Mouse (Mus musculus) kidney, adult 11 months (tissue): ENCODE measurements around the gene Sec62.
"Not testable (repeated sequence)": the region's sequence is repeated elsewhere in the genome, so short reads cannot be mapped to it uniquely, and the experiment has no call there.

Experiments used
- DNase-seq: peaks from one replicate; pipeline ENCODE4 v3.0.0; 2022

The Sec62 gene

DNA sequence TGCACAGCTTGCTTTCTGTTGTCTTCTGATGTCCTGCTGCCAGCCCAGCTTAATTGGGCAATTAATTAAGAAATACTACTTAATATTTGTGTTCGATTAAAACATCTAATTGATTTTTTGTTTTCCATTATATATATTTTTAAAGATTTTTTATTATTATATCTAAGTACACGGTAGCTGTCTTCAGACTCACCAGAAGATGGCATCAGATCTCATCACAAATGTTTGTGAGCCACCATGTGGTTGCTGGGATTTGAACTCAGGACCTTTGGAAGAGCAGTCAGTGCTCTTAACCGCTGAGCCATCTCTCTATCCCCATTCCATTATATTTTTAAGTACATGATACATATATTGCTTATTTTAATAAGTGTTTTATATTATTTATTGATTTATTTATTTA, 40.6 kb downstream of the Sec62 start:
- no peak for DNase-seq

DNA sequence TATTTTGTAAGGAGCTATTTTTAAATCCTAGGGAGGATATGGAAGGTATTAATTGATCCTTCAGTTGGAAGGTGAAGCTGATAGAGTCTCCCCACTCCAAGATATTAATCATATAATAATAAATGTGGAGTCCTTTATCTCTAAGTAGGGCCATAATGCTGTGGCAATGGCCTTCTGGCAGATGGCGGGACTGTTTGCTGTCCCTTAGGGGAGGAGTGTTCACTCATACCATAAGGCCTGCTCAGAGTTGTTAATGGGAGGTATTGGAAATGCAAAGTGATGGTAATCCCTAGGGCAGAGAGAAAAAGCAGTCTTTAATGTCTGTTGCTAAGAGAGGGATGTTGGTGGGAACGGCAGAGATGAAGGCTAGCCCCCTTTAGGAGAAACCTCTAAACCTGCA, 53.1 kb downstream of the Sec62 start:
- DNase-seq: no peak

DNA sequence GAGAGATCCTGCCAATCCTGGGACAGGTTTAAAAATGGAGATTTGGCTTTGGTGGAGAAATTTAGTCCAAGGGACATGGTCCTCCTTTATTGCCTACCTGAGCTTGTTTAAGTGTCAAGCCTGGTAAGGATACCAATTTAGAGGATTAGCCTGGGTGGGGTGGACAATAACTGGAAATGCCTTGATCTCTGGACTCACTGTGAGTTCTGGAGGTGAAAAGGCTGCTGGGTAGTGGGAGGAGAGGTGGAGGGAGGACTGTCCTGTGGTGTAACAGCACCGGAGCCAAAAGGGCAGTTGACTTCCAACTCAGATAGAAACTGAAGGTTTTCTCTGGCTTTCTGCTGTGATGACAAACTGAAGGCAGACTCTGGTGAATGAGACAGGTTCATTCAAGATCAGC, 54.7 kb downstream of the Sec62 start:
- DNase-seq: no peak

DNA sequence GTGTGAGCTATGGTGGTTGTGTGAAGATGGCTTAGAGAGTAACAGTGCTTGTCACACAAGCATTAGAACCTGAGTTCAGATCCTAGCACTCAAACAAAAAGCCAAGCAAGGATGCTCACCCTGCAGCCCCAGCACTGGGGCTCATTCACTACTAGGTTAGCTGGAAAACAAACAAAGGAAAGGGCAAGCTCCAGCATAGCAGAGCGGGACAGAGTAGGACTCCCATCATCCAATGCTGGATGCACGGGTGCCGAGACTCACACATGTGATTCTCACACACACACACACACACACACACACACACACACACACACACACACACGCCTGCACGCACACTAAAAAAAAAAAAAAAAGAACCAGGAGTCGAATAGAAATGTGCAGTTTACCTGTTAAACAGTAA, 58.7 kb downstream of the Sec62 start:
- no peak for DNase-seq

DNA sequence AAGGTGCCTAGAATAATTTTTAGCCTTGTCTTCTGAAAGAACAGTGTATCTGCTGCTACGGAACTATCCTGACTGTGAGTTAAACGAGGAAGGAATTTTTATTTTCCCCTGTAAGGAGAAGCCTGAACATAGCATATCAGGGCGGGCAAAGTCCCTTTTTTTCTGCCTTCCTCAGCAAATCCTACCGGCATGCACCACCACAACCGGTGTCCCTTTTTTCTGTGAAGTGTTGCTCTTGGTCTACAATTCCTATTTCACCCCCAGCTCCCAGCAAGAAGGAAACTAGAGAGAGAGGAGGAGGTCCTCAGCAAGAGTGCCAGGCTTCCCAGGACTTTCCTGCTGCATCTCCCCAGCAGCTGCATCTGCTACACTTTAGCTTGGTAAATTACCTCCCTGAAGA, 60.9 kb downstream of the Sec62 start:
- no peak for DNase-seq

DNA sequence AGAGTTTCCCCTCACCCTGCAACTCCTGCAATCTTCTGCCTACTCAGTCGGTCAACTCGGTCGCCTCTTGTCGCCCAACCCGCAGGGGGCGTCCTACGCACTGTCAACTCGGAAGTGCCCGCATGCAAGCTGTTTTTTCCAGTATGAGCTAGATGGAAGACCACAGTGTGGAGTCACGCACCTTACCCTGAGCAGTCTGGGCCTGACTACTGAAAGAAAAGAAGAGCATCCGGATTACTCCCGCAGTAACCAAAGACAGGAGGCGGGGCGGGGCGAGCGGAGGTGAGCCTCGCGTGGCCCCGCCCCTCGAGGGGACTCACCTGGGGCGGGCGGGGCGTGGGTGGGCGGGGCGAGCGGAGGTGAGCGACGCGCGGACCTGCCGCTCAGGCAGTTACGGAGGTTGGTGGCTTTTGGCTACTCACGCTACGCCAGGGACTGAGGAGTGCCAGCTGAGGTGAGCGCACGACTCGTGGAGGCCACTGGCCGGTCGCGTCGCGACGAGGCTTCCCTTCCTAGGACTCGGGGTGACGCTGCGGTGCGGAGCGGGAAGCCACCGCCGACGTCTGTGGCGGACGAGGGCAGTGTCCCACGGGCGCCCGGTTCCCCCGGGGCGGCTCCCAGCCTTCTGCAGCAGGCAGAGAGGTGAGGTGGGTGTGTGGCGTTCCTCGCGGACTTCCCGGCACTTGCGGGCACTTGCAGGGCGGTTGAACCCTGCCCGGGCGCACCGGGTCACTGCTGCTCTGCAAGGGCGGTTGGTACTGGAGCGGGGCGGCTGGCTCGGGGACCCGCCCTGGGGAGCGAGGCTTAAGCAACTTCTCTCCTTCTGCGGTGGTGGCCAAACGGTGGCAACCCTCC, 63.2 kb downstream of the Sec62 start, which contains the start of gene Gpr160:
Gene Gpr160 (plus strand): TSS at position 347 of the 855 bp plus-strand sequence.
- peak; percentile 84 for DNase-seq

- DNase-seq: not testable (repeated sequence)
Measured at GRCm38 (mm10) chr3:30859599-30859998, 66.9 kb downstream of the Sec62 start.

DNA sequence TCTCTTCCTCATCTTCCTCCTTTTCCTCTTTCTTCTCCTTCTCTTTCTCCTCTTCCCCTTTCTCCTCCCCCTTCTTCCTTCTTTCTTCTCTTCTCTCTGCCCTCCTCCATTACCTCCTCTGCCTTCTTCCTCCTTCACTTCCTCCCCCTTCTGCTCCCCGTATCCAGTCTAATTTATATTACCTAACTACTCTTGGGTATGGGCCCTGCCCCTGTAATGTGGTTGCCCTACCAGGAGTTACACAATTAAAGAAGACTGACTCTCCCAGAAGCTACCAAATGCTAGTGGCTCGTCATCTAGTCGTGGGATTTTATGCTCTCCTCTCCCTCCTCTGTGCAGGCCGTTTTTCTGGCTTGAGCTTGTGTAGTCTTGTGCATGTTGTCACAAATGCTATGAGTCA, 68.0 kb downstream of the Sec62 start:
- DNase-seq: no peak

DNA sequence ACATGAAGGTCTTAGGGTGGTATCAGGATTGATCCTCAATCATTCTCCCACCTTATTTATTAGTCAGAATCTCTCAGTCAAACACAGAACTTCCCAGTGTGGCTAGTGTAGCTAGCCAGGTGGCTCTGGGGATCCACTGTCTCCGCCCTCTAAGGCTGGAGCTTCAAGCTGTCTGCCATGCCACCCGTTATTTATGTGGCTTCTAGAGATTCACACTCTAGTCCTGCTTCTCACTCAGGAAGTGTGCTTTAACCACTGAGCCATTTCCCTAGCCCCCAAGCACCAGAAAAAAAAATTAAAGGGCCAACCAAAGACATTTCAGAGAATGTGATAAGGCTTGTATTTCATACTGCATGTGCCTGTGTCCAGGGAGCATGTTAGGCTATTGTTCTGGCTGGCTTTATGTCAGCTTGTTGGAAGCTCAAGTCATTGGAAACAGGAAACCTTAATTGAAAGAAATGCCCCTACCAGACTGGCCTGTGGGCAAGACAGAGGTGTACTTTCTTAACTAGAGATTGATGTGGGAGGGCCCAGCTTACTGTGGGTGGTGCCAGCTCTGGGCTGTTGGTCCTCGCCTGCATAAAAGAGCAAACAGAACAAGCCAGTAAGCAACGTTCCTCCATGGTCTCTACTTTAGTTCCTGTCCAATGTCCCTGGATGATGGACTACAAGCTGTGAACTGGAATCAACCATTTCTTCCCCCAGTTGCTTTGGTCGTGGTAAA, 71.2 kb downstream of the Sec62 start:
- DNase-seq: no peak

- no peak for DNase-seq
Measured at GRCm38 (mm10) chr3:30864640-30865039, 72.0 kb downstream of the Sec62 start.

DNA sequence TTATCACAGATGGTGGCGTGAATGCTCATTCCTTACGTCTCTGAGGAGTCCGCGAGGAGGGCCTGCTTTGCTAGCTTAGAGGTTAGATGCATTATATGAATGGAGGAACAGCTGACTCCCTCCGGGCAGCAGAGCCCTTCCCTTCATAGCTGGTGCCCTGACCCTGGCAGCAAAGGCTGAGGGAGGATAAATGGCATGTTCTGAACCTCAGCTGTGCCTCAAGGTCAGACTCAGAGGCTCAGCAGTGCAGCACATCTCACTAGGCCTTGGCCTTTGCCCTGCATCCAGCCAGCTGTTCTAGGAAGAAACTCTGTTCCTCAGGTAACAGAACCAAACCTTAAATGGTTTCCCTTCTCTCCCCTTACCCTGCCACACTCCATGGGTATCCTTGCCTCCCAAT, 75.5 kb downstream of the Sec62 start:
- DNase-seq: no peak

- no peak for DNase-seq
Measured at GRCm38 (mm10) chr3:30868625-30869024, 76.0 kb downstream of the Sec62 start.

DNA sequence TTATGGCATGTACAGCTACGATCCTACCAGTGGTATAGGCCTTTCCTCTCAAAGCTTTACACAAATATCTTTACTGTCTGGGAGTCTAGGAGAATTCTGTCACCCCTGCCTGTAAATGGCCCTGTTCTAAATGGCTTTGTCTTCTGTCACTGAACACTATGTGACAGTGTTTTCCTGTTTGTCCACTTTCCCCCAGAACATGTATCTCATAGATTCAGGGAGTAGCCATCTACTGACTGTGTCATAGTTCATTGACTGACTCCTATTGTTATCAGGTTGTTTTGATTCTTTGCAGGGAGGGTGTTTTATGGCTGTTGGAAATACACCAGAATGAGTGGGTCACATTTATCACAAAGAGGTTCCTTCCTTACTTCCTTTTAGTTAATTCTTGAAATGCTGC, 77.3 kb downstream of the Sec62 start:
- DNase-seq: no peak
